Mouse (Mus musculus) cortical plate, adult 2 months (tissue): ENCODE measurements around the gene Uba7.

ENCODE experiments used
- CTCF ChIP-seq: fragments of 200-500 bp; IDR thresholded peaks from 2 replicates; pipeline ENCODE4 v1.5.1; 2011; ENCODE audit warnings: mild to moderate bottlenecking, control low read depth, low read length; ENCODE audit not compliant: insufficient read depth; ENCODE audit errors: extremely low read depth
- POLR2A ChIP-seq: fragments of 200-500 bp; IDR thresholded peaks from 2 replicates; pipeline ENCODE4 v1.6.1; 2011; ENCODE audit warnings: mild to moderate bottlenecking, low read length, control low read depth; ENCODE audit not compliant: insufficient read depth; ENCODE audit errors: extremely low read depth

GRCm38 (mm10) chr9:107978815-107979214 lies 3.5 kb downstream of the Uba7 start:
- TF ChIP-seq CTCF: no peak
- TF ChIP-seq POLR2A: no peak
